Mouse (Mus musculus) brown adipose tissue, adult 24 weeks (tissue): ENCODE data around the gene Top2a. TPM values are rescaled to one million over a fixed set of nuclear protein-coding genes. Genes with fewer than 3 reads are reported as not detected.
"Not testable (repeated sequence)": the region's sequence is repeated elsewhere in the genome, so short reads cannot be mapped to it uniquely, and the experiment has no call there.

Source experiments
- H3K27ac ChIP-seq: fragments of 200-500 bp; replicated peaks from 2 replicates; pipeline ENCODE4 v1.5.1; 2012; ENCODE audit warnings: low read depth, mild to moderate bottlenecking, low read length
- H3K4me1 ChIP-seq: fragments of 200-500 bp; 2 replicates; pipeline ENCODE4 v1.6.1; 2012; ENCODE audit warnings: low read length, mixed read lengths; ENCODE audit not compliant: control insufficient read depth, insufficient read depth, insufficient read length
- H3K4me3 ChIP-seq: fragments of 200-500 bp; 2 replicates; pipeline ENCODE4 v1.5.1; 2012; ENCODE audit warnings: low read depth, mild to moderate bottlenecking, low read length, moderate library complexity; ENCODE audit not compliant: insufficient read depth
- polyA plus RNA-seq: library from polyadenylated mRNA; stranded (reverse); fragments of >200 nt; gene quantifications from 2 replicates; pipeline ENCODE4 v1.2.4, GENCODE M21; 2012; ENCODE audit not compliant: missing spikeins, insufficient read depth, insufficient read length

Top2a gene
- polyA plus RNA-seq, 1 experiment: 1.2 TPM

DNA sequence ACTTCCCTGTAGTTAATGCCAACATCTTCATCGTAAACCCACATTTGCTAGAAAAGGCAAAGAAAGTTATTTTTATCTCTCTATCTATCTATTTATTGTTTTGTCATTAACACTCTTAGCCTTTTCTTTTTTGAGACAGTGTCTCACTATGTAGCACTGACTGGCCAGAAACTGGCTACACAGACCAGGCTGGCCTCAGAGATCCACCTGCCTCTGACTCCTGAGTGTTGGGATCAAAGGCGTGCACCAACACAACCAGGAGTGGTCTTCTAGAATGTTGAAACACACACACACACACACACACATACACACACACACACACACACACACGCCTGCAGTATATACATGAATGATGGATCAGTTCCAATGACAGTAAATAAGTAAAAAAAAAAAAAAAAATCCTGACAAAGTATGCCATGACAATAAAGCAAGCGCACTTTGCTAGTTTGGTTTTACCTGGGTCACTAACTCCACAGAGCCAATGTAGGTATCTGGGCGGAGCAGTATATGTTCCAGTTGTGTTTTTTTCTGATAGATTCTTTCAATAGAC, 1.5 kb downstream of the Top2a start:
- Histone ChIP-seq H3K4me3 (no peak overlapping the region), H3K27ac (no peak overlapping the region), H3K4me1 (no peaks in the 10 kb centered on the region)

DNA sequence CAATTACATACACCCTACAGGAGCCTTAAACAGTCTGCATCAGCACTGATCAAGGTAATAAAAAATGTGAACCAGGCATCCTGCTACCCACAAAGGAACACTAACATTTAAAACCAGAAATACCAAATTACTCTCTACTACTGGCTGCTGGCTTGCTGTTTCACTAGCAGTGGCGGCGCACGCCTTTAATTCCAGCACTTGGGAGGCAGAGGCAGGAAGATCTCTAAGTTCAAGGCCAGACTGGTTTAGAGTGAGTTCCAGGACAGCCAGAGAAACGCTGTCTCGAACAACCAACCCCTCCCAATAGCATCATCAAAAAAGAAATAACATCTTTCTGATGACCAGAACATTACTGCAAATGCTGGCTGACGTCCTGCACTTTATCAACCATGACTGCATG, 4.1 kb downstream of the Top2a start:
- H3K4me3 ChIP-seq: no peak overlapping the region
- no peaks in the 10 kb centered on the region for H3K4me1 ChIP-seq
- no peak overlapping the region for H3K27ac ChIP-seq

- no peaks in the 10 kb centered on the region for H3K4me1 ChIP-seq
- H3K27ac ChIP-seq: no peak overlapping the region
- H3K4me3 ChIP-seq: no peak overlapping the region
These were observed 10.1 kb downstream of the Top2a start for GRCm38 (mm10) chr11:99013856-99014255.

DNA sequence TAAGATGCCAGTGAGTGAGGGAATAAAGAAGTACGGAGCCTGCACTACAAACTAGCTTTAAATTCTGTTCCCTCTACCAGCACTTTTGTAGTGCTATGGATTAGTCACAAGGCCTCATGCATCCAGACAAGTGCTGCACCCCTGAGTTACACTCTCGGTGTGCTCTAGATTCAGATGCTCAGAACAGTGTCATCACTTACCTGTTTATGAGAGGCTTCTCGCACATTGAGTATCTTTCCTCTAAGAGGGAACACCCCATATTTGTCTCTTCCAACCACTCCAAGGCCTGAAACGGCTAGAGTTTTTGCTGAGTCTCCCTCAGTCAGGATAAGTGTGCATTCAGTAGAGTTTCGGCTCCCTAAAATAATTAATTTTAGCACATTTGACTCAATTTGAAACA, 13.3 kb downstream of the Top2a start:
- Histone ChIP-seq H3K4me1 (no peaks in the 10 kb centered on the region), H3K4me3 (no peak overlapping the region), H3K27ac (no peak overlapping the region)

GRCm38 (mm10) chr11:99010124-99010523, 13.9 kb downstream of the Top2a start:
- Histone ChIP-seq H3K4me1 (no peaks in the 10 kb centered on the region), H3K27ac (no peak overlapping the region), H3K4me3 (no peak overlapping the region)

- H3K4me1 ChIP-seq: no peaks in the 10 kb centered on the region
These were observed 17.2 kb downstream of the Top2a start for GRCm38 (mm10) chr11:99006788-99007187.

GRCm38 (mm10) chr11:98999243-98999642, 24.7 kb downstream of the Top2a start:
- Histone ChIP-seq H3K4me3 (no peak overlapping the region), H3K4me1 (no peaks in the 10 kb centered on the region), H3K27ac (no peak overlapping the region)

More at GRCm38 (mm10) chr11:99006788-99007187, 17.2 kb downstream of the Top2a start:
- Histone ChIP-seq H3K27ac (no peak overlapping the region), H3K4me3 (no peak overlapping the region)

DNA sequence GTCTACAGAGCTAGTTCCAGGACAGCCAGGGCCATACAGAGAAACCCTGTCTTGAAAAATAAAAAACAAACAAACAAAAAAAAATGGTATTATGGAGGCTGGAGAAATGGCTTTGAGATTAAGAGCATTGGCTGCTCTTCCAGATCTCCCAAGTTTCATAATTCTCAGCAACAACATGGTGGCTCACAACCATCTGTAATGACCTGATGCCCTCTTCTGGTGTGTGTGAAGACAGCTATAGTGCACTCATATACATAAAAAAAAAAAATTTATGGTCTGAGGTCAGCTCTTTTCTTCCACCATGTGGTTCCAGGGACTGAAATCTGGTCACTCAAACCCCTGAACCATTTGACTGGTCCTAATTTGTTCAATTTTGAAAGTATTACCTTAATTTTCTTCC, 25.2 kb downstream of the Top2a start:
- Histone ChIP-seq H3K27ac (no peak overlapping the region), H3K4me1 (no peaks in the 10 kb centered on the region), H3K4me3 (no peak overlapping the region)

DNA sequence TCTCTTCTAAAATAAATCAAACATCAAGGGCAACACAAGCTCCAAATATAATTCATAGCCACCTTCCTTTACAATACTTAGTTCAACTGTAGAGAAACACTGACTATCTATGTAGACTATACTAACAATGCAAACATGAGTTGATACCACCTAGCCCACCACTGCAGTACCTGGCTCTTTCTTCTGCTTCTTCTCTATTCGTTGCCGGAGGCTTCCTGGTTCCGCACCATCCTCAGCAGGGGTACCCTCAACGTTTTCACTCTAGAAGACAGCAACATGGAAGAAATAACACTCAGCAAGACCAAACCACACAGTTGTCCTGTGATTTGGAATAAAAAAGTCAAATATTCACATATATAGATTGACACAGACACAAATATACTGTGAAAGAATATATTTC, 26.3 kb downstream of the Top2a start:
- no peak overlapping the region for H3K4me3 ChIP-seq
- no peaks in the 10 kb centered on the region for H3K4me1 ChIP-seq
- H3K27ac ChIP-seq: no peak overlapping the region

GRCm38 (mm10) chr11:98995987-98996386, 28.0 kb downstream of the Top2a start:
- H3K4me1 ChIP-seq: no peaks in the 10 kb centered on the region
- H3K27ac ChIP-seq: no peak overlapping the region
- no peak overlapping the region for H3K4me3 ChIP-seq

- no peaks in the 10 kb centered on the region for H3K4me1 ChIP-seq
- no peak overlapping the region for H3K27ac ChIP-seq
- H3K4me3 ChIP-seq: no peak overlapping the region
These were observed 33.1 kb downstream of the Top2a start for GRCm38 (mm10) chr11:98990866-98991265.

GRCm38 (mm10) chr11:98988260-98988659, 35.7 kb downstream of the Top2a start:
- not testable (repeated sequence) for H3K4me1 ChIP-seq, H3K27ac ChIP-seq, H3K4me3 ChIP-seq

- Histone ChIP-seq H3K27ac (no peak overlapping the region), H3K4me3 (no peak overlapping the region), H3K4me1 (no peaks in the 10 kb centered on the region)
These were observed 38.4 kb downstream of the Top2a start for GRCm38 (mm10) chr11:98985542-98985941.

DNA sequence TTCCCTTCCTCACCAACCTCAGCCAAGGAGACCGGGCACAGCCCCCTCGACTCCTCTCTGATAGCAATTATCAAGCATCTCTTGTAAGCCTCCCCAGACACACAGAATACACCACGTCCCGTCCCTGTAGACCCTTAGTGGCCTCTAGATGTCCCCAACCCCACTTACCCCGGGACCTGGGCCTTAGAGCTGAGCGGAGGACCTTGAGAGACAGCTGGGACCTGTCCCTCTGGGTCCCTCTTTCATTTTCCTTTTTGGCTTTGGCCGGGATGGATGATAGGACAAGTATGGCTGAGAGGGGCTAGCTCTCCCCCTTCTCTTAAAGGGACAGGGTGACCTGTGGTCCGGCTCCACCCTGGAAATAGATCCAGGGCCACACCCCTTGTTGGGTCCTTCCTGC, 40.4 kb downstream of the Top2a start:
- Histone ChIP-seq H3K4me1 (no peaks in the 10 kb centered on the region), H3K4me3 (no peak overlapping the region), H3K27ac (no peak overlapping the region)

- H3K4me1 ChIP-seq: no peaks in the 10 kb centered on the region
- H3K4me3 ChIP-seq: peak within 1 kb of the TSS; percentile 54
- no peak within 1 kb of the TSS for H3K27ac ChIP-seq
These were observed 41.2 kb downstream of the Top2a start, which contains the start of gene Gjd3 for GRCm38 (mm10) chr11:98982773-98983133. Gene Gjd3, minus strand, starts transcription at chr11:98983016.

DNA sequence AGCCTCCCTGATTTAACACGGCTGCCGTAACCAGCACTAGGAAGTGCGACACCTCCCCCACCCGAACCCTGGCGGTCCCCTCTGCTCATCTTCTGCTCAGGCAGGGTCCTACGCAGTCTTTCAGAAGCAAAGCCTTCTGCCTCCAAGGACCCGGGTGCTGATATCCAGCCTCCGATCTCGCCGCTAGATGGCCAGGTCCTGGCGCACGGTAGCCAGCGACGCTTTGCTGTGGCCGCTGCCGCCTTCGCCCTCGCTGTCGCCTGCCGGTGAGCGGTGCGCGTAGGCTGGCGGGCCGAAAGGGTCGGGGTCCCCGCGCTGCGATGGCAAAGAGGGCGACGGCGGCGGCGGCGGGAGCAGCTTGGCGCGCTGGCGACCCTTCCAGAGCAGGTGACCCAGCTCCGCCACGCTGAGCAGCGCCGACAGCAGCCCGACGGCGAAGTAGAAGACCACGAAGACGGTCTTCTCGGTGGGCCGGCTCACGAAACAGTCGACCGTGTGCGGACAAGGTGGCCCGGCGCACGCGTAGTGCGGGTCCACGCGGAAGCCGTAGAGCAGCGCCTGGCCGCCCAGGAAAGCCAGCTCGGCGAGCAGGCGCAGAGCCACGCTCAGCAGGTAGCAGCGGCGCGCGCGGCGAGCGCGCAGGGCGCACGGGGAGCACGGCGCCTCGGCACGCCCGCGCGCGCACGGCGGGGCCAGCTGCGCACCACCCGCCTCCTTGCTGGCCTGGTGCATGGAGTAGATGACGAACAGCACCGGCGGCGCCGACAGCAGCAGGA, 41.8 kb downstream of the Top2a start:
- peak overlapping the region; percentile 54 for H3K4me3 ChIP-seq
- H3K4me1 ChIP-seq: no peaks in the 10 kb centered on the region
- no peak overlapping the region for H3K27ac ChIP-seq
